Mouse (Mus musculus): ENCODE data around the gene Sec61a2.

DNA sequence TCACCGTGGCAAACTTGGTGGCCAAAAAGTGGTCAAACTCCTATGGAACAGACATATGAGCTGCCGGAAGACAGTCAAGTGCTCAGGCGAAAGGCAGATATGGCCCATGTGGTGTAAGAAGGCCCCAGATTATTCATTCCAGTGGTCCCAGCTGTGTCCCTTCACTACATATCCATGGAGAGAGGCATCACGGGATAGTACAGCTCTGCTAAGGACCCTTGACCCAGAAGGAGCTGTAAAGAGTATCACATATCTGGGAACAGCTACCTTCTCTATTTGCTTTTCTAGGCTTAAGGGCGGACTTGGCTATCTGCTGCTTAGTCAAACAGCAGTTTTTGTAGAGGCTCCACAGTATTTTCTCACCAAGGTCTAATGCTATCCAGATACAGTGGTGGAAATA lies 34.6 kb upstream of the Sec61a2 start:
- no peak for TF ChIP-seq POLR2A (IDR thresholded peaks at IDR 0.05; ENCODE audit: low read depth, low read length)
- no peak for TF ChIP-seq CTCF (IDR thresholded peaks at IDR 0.05; ENCODE audit: extremely low read depth, insufficient read length, insufficient replicate concordance, low read depth, low read length)
